Mouse (Mus musculus) heart, postnatal 0 days (tissue): ENCODE data around the gene Ccdc88c. TPM values are rescaled to one million over a fixed set of nuclear protein-coding genes. Genes with fewer than 3 reads are reported as not detected.

ENCODE experiments used
- ATAC-seq: fragments of 200-750 bp; cut with Nextera tagmentation; 2 replicates; pipeline ENCODE4 v1.8.0; 2017; ENCODE audit warnings: low read depth, moderate number of reproducible peaks, moderate library complexity; ENCODE audit not compliant: insufficient read depth
- DNase-seq: peaks from one replicate; pipeline ENCODE4 v3.0.0-alpha.2; 2016; ENCODE audit warnings: low spot score
- H3K27ac ChIP-seq: fragments of 300-500 bp; sonication (generic); 2 replicates; pipeline ENCODE4 v1.5.1; 2014; ENCODE audit warnings: low read depth, mild to moderate bottlenecking
- H3K27me3 ChIP-seq: fragments of 300-500 bp; sonication (generic); 2 replicates; pipeline ENCODE4 v1.6.1; 2014; ENCODE audit warnings: low read length, mixed read lengths; ENCODE audit not compliant: control insufficient read depth, insufficient read depth
- H3K36me3 ChIP-seq: fragments of 300-500 bp; sonication (generic); replicated peaks from 2 replicates; pipeline ENCODE4 v1.6.1; 2014; ENCODE audit warnings: low read length, mixed read lengths; ENCODE audit not compliant: control insufficient read depth, insufficient read depth
- H3K4me1 ChIP-seq: fragments of 300-500 bp; sonication (generic); 2 replicates; pipeline ENCODE4 v1.6.1; 2014; ENCODE audit warnings: antibody characterized with exemption; ENCODE audit not compliant: control insufficient read depth, insufficient read depth
- H3K4me2 ChIP-seq: fragments of 300-500 bp; sonication (generic); 2 replicates; pipeline ENCODE4 v1.6.1; 2014; ENCODE audit warnings: low read depth, mild to moderate bottlenecking, low read length, moderate library complexity
- H3K4me3 ChIP-seq: fragments of 300-500 bp; sonication (generic); 2 replicates; pipeline ENCODE4 v1.5.1; 2014; ENCODE audit warnings: low read depth, low read length
- H3K9ac ChIP-seq: fragments of 300-500 bp; sonication (generic); replicated peaks from 2 replicates; pipeline ENCODE4 v1.6.1; 2014; ENCODE audit warnings: low read depth, low read length, mixed read lengths
- H3K9me3 ChIP-seq: fragments of 300-500 bp; sonication (generic); replicated peaks from 2 replicates; pipeline ENCODE4 v1.6.1; 2016; ENCODE audit warnings: low read length; ENCODE audit not compliant: control insufficient read depth
- CTCF ChIP-seq: IDR thresholded peaks from 2 replicates; pipeline ENCODE4 v1.5.1; 2016; ENCODE audit warnings: antibody characterized with exemption, control low read depth, low read depth
- EP300 ChIP-seq: IDR thresholded peaks from 2 replicates; pipeline ENCODE4 v1.6.1; 2016; ENCODE audit warnings: antibody characterized with exemption, low read depth
- WGBS: fragments of 180-500 bp; shearing (Covaris S2); extraction: QIAGEN DNeasy Blood & Tissue Kit; methylation state at CpG from one replicate; pipeline ENCODE4 v1.1.7; 2014; 5-methylcytosine and 5-hydroxymethylcytosine counted together
- polyA plus RNA-seq: library from polyadenylated mRNA; unstranded; fragments of >200 nt; fragmentation: Nextera tagmentation; extraction: Ambion mirVana; gene quantifications from 2 replicates; pipeline ENCODE4 v1.2.1, GENCODE M21; 2015
- total RNA-seq: library from RNA; depleted of rRNA; stranded (reverse); fragments of >200 nt; gene quantifications from 2 replicates; pipeline ENCODE4 v1.2.3, GENCODE M21; 2014; ENCODE audit warnings: low replicate concordance

Ccdc88c gene
- total and polyA plus RNA-seq, 2 experiments from 2014 or later: 1.6 to 4.7 TPM

DNA sequence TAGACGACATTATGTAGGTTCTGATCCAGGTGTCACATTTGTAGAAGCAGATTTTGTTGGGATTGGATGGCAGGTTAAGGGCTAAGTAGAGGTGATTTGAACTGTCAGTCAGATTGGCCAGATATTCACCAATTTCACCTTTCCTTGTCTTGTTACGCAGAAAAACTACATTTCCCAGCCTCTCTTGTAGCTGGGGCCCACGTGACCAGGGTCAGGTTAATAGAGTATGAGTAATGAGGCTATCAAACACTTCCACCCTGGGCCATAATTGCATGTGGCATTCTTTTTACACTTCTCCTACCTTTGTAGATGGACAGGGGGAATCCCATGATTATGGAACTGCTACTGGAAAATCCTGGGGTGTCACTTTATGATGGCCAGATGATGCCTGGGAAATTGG lies 155.2 kb downstream of the Ccdc88c start:
- DNase-seq (no peak), ATAC-seq (no peak)
- H3K36me3 ChIP-seq: 0 out of 2 replicates have a peak, but pooled peaks cover 6% of the 10 kb centered on the region
- H3K27me3 ChIP-seq: no peaks in the 10 kb centered on the region
- H3K4me3 ChIP-seq: no peak overlapping the region
- no peak overlapping the region for H3K9ac ChIP-seq
- H3K4me1 ChIP-seq: no peaks in the 10 kb centered on the region
- H3K9me3 ChIP-seq: no peaks in the 10 kb centered on the region
- 71% methylated on average over 3 of the region's 3 CpGs for WGBS
- H3K4me2 ChIP-seq: no peak overlapping the region
- TF ChIP-seq EP300 (no peak), CTCF (no peak)
- no peak overlapping the region for H3K27ac ChIP-seq

DNA sequence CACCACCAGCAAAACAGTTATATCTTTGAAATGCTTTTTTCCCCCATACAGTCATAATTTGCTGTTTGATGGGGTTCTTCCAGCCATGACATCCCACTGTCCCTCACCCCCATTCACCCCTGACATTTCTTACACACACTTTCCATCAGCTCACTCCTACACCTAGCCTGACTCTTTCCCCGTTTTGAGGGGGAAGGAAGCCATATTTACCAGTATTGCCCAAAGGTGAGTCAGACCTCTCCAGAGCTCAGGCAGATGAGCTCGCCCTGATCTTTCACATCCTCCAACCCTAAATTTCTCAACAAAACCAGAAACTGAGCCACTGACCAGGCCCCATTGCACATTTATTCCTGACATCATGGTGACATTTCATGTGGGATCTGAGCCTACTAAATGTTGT lies 157.0 kb downstream of the Ccdc88c start:
- H3K9me3 ChIP-seq: no peaks in the 10 kb centered on the region
- no peaks in the 10 kb centered on the region for H3K27me3 ChIP-seq
- DNase-seq (no peak), ATAC-seq (no peak)
- no peak overlapping the region for H3K9ac ChIP-seq
- TF ChIP-seq EP300 (no peak), CTCF (no peak)
- no peak overlapping the region for H3K4me3 ChIP-seq
- no peaks in the 10 kb centered on the region for H3K36me3 ChIP-seq
- no peak overlapping the region for H3K4me2 ChIP-seq
- 90% methylated on average over 2 of the region's 2 CpGs for WGBS
- no peaks in the 10 kb centered on the region for H3K4me1 ChIP-seq
- H3K27ac ChIP-seq: no peak overlapping the region

DNA sequence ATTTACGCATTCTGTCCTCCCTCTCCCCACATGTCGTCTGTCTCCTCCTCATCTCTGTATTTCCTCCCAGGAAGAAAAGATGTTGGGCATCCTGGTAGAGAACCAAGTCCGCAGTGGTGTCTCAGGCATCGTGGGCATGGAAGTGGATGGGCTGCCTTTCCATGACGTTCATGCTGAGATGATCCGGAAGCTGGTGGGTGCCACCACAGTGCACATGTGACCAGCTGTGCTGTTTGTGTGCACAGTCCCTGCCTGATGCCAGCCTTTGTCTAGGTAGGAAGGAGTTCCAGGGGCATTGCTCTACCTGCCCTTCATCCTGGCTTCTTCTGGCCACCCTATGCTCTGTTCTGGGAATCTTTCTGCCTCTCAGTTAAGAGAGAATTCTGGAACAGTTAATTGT lies 157.6 kb downstream of the Ccdc88c start:
- no peaks in the 10 kb centered on the region for H3K36me3 ChIP-seq
- no peak overlapping the region for H3K4me3 ChIP-seq
- 90% methylated on average over 6 of the region's 6 CpGs for WGBS
- H3K27ac ChIP-seq: no peak overlapping the region
- H3K4me1 ChIP-seq: no peaks in the 10 kb centered on the region
- H3K9ac ChIP-seq: no peak overlapping the region
- DNase-seq: no peak
- H3K4me2 ChIP-seq: no peak overlapping the region
- TF ChIP-seq CTCF (no peak), EP300 (no peak)
- no peak for ATAC-seq
- no peaks in the 10 kb centered on the region for H3K9me3 ChIP-seq
- no peaks in the 10 kb centered on the region for H3K27me3 ChIP-seq

DNA sequence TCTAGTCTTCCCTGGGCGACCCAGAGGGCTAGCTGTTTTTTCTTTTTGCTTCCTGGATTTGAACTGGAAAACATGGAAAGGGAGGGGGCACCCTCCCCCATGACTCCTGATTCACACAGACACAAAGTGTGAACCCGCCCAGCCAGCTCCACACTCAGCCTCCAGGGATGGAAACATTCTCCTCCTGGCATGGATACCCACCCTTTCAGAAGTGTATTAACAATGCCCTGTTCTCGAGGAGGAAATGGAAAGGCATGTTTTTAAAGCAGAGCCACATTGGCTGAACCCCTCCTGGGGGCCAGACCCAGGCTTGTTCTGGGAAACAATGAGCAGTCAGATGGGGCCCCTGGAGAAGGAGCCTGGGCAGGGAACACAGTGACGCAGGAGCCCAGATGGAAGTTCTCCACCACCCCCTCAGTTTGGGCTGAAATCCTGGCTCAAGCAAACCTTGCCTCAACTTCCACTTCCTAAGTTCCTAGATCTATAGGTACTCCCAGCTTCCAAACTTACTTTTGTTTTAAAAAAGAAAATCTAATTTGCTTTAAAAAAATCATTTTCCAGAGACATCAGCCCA lies 160.7 kb downstream of the Ccdc88c start:
- ATAC-seq (no peak; the same call in 1 of the 2 replicates), DNase-seq (no peak)
- TF ChIP-seq EP300 (no peak), CTCF (no peak)
- H3K9me3 ChIP-seq: no peaks in the 10 kb centered on the region
- no peaks in the 10 kb centered on the region for H3K36me3 ChIP-seq
- H3K27me3 ChIP-seq: no peaks in the 10 kb centered on the region
- H3K4me2 ChIP-seq: no peak overlapping the region
- no peaks in the 10 kb centered on the region for H3K4me1 ChIP-seq
- H3K27ac ChIP-seq: no peak overlapping the region
- WGBS: 63% methylated on average over 4 of the region's 4 CpGs
- no peak overlapping the region for H3K4me3 ChIP-seq
- no peak overlapping the region for H3K9ac ChIP-seq

DNA sequence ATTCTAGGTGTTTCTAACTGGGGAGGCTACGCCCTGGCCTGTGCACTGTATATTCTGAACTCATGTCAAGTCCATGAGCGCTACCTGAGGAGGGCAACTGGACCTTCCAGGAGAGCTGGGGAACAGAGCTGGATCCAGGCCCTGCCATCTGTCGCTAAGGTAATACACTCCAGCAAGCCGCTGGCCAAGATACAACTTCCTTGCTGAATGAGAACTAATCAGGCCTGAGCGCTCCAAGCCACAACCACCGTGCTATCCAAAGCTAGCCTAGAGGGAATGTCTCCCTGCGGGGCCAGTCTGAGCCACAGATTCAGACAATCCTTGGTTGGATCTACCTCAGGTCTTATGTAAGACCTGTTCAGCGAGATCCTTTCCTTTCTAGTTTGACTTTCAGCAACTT lies 161.8 kb downstream of the Ccdc88c start:
- Histone ChIP-seq H3K27me3 (no peaks in the 10 kb centered on the region), H3K36me3 (no peaks in the 10 kb centered on the region), H3K4me2 (no peak overlapping the region), H3K27ac (no peak overlapping the region), H3K4me3 (no peak overlapping the region), H3K4me1 (no peaks in the 10 kb centered on the region), H3K9me3 (no peaks in the 10 kb centered on the region), H3K9ac (no peak overlapping the region)
- TF ChIP-seq EP300 (no peak), CTCF (no peak)
- no peak for ATAC-seq
- 83% methylated on average over 8 of the region's 8 CpGs for WGBS
- DNase-seq: no peak

DNA sequence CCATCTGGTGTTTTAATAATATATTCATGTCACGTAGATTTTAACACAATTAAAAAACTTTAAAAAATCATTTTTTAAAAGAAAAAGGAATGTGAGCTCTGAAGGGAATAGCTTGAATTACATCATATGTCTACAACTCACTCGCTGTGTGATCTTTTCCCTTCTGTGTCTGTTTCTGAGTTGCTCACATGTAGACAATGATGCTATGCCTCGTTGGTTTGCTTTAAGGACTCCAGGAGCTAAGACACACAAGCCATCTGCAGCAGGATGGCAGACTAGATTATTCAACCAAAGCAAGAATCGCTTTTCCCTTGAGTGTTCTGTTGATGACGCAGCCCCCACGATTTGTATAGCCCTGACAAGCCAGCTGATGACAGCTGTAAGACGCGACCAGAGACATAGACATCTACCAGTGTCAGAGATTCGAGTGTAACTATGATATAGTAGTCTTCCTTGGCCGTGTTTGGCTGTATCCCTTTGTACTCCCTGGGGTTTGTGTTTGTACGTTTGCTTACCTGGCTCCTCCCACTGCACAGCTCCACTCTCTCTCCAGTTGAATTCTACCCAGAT lies 163.3 kb downstream of the Ccdc88c start:
- Histone ChIP-seq H3K27ac (no peak overlapping the region), H3K4me3 (no peak overlapping the region), H3K4me1 (no peaks in the 10 kb centered on the region), H3K4me2 (no peak overlapping the region), H3K9ac (no peak overlapping the region), H3K27me3 (no peaks in the 10 kb centered on the region), H3K9me3 (no peaks in the 10 kb centered on the region), H3K36me3 (no peaks in the 10 kb centered on the region)
- 56% methylated on average over 11 of the region's 11 CpGs for WGBS
- ATAC-seq (no peak), DNase-seq (no peak)
- TF ChIP-seq CTCF (no peak), EP300 (no peak)
